Mouse (Mus musculus): ENCODE measurements around the gene Col8a2. TPM values are rescaled to one million over a fixed set of nuclear protein-coding genes. Genes with fewer than 3 reads are reported as not detected.

The Col8a2 gene
- total and polyA plus RNA-seq, 2 experiments from 2014 or later: 5.9 to 17.7 TPM

DNA sequence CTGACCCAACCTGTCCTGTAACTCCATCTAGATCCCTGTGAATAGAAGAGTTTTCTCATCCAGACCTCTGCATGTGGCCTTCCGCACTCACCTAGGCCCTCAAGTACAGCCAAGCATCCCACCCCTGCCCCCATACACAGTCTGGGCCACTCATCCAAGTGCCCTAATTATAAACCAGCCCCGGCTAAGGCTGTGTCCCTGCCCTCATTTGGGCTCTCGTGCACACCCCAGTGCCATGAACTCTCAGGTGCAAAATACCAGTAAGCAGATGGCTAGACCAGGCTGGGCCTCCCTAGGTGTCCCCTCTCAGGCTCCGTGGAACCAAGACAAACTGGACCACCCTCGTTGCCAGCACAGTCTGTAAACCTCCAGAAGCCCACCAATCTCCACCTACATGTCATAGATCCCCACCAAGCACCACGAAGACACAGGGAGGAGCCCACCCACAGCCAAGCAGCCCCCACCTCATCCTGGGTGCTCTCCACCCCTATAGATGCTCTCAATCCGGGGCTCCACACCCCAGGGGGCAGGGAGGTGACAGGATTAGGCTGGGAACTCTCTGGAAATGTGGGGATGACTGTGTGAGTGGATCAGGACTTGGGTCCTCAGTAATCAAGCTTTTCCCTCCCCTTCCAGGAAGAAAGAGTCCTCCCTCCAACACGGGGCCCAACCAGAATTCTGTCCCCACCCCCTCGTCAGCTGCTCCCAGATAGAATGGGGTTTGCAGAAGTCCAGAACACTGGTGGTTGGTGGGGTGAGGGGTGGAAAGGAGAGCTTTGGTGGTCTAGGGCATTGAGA, 32.1 kb upstream of the Col8a2 start:
- no peaks in the 10 kb centered on the region for H3K9me3 ChIP-seq (ENCODE audit: low read length)
- no peaks in the 10 kb centered on the region for H3K36me3 ChIP-seq (ENCODE audit: insufficient read depth, low read length)
- peak overlapping the region; percentile 98 for H3K27ac ChIP-seq
- H3K4me1 ChIP-seq (ENCODE audit: insufficient read depth, low read length): peaks cover 37% of the 10 kb centered on the region
- H3K4me3 ChIP-seq (ENCODE audit: low read length): peak overlapping the region; percentile 99
- peak; percentile 0; the same call in 1 of the 2 replicates for ATAC-seq
- no peak for TF ChIP-seq CTCF (IDR thresholded peaks at IDR 0.05; ENCODE audit: low read depth)
- DNase-seq (ENCODE audit: low spot score): peak; percentile 74
- H3K9ac ChIP-seq (replicated peaks; ENCODE audit: low read length): peak overlapping the region; percentile 99
- WGBS: 14% methylated on average over 9 of the region's 9 CpGs
- peak overlapping the region; percentile 81 for H3K4me2 ChIP-seq (ENCODE audit: low read depth, low read length)
- H3K27me3 ChIP-seq (ENCODE audit: insufficient read depth, low read length): no peaks in the 10 kb centered on the region

DNA sequence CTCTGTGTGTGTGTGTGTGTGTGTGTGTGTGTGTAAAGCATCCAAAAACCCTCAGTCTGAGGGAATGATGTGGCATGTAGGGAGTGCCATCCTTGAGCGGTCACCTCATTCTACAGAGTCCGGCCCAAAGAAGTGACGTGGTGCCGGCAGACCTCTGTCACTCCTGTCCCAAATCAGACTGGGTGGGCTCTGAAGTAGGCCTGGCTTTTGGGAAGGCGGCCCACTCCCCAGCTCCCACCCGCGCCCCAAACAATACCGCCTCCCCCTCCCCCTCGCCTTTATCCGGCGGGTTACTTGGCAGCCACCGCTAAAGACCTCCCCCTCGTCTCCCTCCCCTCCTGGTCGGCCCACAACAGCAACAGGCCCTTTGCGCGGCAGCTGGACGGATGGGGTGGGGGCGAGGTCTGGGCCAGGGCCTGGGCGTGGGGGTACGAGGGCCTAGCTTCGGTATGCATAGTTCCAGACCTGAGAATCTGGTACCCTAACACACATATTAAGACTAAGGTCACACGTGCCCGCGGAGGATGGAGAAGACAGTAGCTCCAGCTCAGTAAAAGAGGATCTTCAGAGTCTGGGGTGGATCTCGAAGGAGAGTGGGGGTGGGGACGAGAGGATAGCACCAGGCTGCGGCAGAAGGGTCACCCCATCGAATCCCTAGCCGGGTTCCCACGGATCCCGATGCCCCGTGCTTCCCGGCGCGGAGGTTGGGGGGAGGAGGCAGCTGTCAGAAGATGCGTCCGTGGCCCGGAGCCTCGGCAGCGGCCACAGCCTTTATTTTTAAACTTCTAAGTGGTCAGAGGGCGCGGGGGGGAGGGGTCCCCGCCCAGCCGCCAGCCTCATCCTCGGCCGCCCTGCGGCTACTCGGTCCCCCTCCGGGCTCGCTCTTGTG, 31.2 kb upstream of the Col8a2 start:
- peak; percentile 72 for DNase-seq (ENCODE audit: low spot score)
- peak overlapping the region; percentile 81 for H3K4me2 ChIP-seq (ENCODE audit: low read depth, low read length)
- H3K36me3 ChIP-seq (ENCODE audit: insufficient read depth, low read length): no peaks in the 10 kb centered on the region
- under 1% methylated on average over 46 of the region's 50 CpGs for WGBS
- no peaks in the 10 kb centered on the region for H3K27me3 ChIP-seq (ENCODE audit: insufficient read depth, low read length)
- H3K9me3 ChIP-seq (ENCODE audit: low read length): no peaks in the 10 kb centered on the region
- no peak for TF ChIP-seq CTCF (IDR thresholded peaks at IDR 0.05; ENCODE audit: low read depth)
- peak overlapping the region; percentile 98 for H3K27ac ChIP-seq
- H3K4me3 ChIP-seq (ENCODE audit: low read length): peak overlapping the region; percentile 99
- H3K9ac ChIP-seq (replicated peaks; ENCODE audit: low read length): peak overlapping the region; percentile 99
- peaks cover 42% of the 10 kb centered on the region for H3K4me1 ChIP-seq (ENCODE audit: insufficient read depth, low read length)
- ATAC-seq: peak; percentile 34

DNA sequence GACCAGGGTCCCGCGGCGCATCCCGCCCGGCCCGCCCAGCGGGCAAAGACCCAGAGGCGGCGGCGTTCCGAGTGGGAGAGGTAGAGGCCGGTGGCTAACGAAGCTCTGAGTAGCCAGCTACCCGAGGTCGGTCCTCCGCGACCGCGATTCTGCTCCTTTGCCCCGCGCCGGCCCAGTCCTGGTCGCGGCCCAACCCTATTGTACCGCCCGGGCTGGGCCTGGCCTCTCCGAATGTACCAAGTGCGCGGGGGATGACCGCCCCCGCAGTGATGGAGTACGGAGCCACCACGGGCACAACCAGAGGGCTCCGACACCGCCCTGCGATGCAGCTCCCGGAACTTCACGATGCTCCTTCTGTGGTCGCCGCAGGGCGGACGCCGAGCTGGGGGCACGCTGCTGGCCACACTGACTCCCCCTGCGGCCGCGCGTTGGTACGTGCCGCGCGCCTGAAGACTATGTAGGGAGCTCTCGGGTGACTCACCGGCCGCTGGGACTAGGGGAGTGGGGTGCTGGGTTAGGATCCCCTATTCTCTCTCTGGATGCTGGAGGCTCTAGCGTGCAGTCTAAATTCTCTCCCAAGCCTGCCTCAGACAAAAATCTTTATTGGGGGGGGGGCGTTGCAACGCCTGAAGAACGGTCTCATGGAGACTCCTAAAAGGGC, 30.3 kb upstream of the Col8a2 start, which contains the start of gene Map7d1:
TSS of gene Map7d1 (minus strand) at position 213 of the 661 bp plus-strand sequence.
- Histone ChIP-seq H3K36me3 (ENCODE audit: insufficient read depth, low read length) (no peaks in the 10 kb centered on the region), H3K4me2 (ENCODE audit: low read depth, low read length) (peak within 1 kb of the TSS; percentile 81), H3K4me1 (ENCODE audit: insufficient read depth, low read length) (peaks cover 41% of the 10 kb centered on the region), H3K27ac (peak within 1 kb of the TSS; percentile 98), H3K4me3 (ENCODE audit: low read length) (peak within 1 kb of the TSS; percentile 99), H3K9ac (replicated peaks; ENCODE audit: low read length) (peak within 1 kb of the TSS; percentile 99), H3K27me3 (ENCODE audit: insufficient read depth, low read length) (no peaks in the 10 kb centered on the region), H3K9me3 (ENCODE audit: low read length) (no peaks in the 10 kb centered on the region)
- peak; percentile 34 for TF ChIP-seq CTCF (IDR thresholded peaks at IDR 0.05; ENCODE audit: low read depth)
- peak; percentile 89 for DNase-seq (ENCODE audit: low spot score)
- 1% methylated on average over 55 of the region's 59 CpGs for WGBS
- peak; percentile 88 for ATAC-seq

DNA sequence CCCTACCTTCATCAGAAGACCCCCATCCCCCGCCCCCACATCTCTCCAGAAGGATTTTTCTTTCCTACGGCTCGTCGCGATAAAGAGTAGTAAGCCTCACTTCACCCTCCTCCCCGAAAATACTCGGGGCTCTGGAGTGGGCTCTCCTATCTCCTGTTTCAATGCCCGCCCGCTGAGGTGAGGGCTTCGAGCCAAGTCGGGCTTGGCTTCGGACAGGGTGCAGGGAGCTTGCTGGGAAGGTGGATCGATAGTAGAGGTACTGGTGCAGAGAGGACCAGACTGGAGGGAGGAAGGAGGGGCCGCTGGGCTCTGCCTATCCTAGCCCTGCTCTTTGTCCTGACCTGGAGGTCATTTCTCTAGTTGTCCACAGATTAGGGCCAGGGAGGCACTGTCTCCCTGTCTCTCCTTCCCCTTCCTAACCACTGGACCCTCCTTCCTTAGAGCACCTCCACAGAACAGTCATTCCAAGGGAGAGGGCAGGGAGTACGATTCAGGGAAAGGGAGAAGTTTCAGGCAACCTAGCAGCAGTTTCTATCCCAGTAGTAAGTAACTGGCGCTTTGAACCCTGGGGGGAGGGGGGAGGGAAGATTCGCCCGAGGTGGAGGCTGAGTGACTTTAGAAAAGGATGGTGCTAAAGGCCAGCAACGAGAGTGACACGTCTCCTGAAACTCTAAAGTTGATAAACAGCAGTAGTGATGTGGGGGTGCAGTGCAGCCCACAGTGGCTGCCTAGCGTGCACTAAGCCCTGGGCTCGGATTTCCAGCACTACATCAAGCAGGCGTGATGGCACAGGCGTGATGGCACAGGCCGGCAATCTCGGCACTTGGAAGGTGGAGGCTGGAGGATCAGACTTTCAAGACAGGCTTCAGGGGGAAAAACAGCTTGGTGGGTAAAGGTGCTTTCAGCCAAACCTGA, 29.4 kb upstream of the Col8a2 start:
- TF ChIP-seq CTCF (IDR thresholded peaks at IDR 0.05; ENCODE audit: low read depth): no peak
- no peaks in the 10 kb centered on the region for H3K36me3 ChIP-seq (ENCODE audit: insufficient read depth, low read length)

DNA sequence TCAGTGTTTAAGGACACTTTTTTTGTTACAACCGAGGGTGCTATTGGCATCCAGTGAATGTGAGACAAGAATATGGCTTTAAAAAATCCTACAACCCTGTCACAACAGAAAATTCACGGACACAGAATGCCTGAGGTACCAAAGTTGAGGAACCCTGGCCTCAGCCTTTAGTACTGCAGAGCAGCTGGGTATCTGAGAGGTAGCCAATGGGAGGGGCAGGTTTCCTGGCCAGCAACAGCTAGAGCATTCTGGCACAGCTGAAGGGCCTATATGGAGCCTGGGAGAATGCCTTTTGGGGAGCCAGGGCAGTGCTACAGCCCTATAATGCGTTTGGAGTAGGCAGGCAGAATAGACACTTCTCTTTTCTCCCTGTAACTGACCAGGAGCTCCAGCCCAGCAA, 27.5 kb upstream of the Col8a2 start:
- Histone ChIP-seq H3K27me3 (ENCODE audit: insufficient read depth, low read length) (no peaks in the 10 kb centered on the region), H3K9me3 (ENCODE audit: low read length) (no peaks in the 10 kb centered on the region), H3K4me3 (ENCODE audit: low read length) (no peak overlapping the region), H3K4me1 (ENCODE audit: insufficient read depth, low read length) (peaks cover 25% of the 10 kb centered on the region), H3K4me2 (ENCODE audit: low read depth, low read length) (no peak overlapping the region), H3K36me3 (ENCODE audit: insufficient read depth, low read length) (no peaks in the 10 kb centered on the region), H3K9ac (replicated peaks; ENCODE audit: low read length) (no peak overlapping the region), H3K27ac (peak overlapping the region; percentile 52; the same call in 1 of the 2 replicates)
- ATAC-seq (no peak), DNase-seq (ENCODE audit: low spot score) (peak; percentile 24)
- TF ChIP-seq CTCF (IDR thresholded peaks at IDR 0.05; ENCODE audit: low read depth): 0 out of 2 replicates have a peak, but pooled peaks have one; percentile 12
- 30% methylated on average over 3 of the region's 3 CpGs for WGBS

More for the DNA sequence above, 29.4 kb upstream of the Col8a2 start:
- Histone ChIP-seq H3K9ac (replicated peaks; ENCODE audit: low read length) (peak overlapping the region; percentile 99), H3K4me2 (ENCODE audit: low read depth, low read length) (peak overlapping the region; percentile 81), H3K4me3 (ENCODE audit: low read length) (peak overlapping the region; percentile 99), H3K27ac (peak overlapping the region; percentile 98), H3K4me1 (ENCODE audit: insufficient read depth, low read length) (peaks cover 31% of the 10 kb centered on the region), H3K9me3 (ENCODE audit: low read length) (no peaks in the 10 kb centered on the region), H3K27me3 (ENCODE audit: insufficient read depth, low read length) (no peaks in the 10 kb centered on the region)
- ATAC-seq (no peak), DNase-seq (ENCODE audit: low spot score) (no peak)
- WGBS: 5% methylated on average over 26 of the region's 26 CpGs

All from hindbrain, postnatal 0 days (tissue).